In genomic region chr6:113037946-113038734, GRCm38 (mm10) we compare ENCODE assay signal across 8 mouse cellular contexts. TPM values are rescaled to one million over a fixed set of nuclear protein-coding genes. Genes with fewer than 3 reads are reported as not detected.
DNase-seq lines count a peak whose midpoint lies in the region; ATAC-seq lines count a peak whose summit lies in the region.

No protein-coding gene starts in this region.

- H3K36me3 ChIP-seq in hindbrain, embryonic 12.5 days = no peaks in the 10 kb centered on the region

- H3K9me3 ChIP-seq in hindbrain, embryonic 12.5 days (replicated peaks) = no peaks in the 10 kb centered on the region

- ATAC-seq in hindbrain, embryonic 12.5 days (ENCODE audit: low FRiP score) = 0 out of 2 replicates have a peak, but pooled peaks have one; percentile 50

- WGBS in hindbrain, embryonic 12.5 days = 9% methylated on average over 19 of the region's 19 CpGs

- DNase-seq in NIH3T3 (ENCODE audit: low read depth) = peak; percentile 89
- peak; percentile 73 to 74 for DNase-seq in cerebellum, postnatal 10 days
- DNase-seq in frontal cortex, adult 2 months (ENCODE audit: extremely low spot score in 1 of 2, low spot score in 1 of 2) = peak; percentile 41 to 84
- DNase-seq in layer of hippocampus, postnatal 10 days (ENCODE audit: low spot score in 2 of 2) = peak; percentile 67 to 78
- peak; percentile 74 for DNase-seq in lung, postnatal 14 days
- DNase-seq in ovary, postnatal 36 days (ENCODE audit: low spot score) = peak; percentile 56
- DNase-seq in urinary bladder, postnatal 14 days (ENCODE audit: low spot score) = peak; percentile 65

- peaks cover 9% of the 10 kb centered on the region for H3K4me1 ChIP-seq in hindbrain, embryonic 12.5 days

- H3K27me3 ChIP-seq in hindbrain, embryonic 12.5 days = no peaks in the 10 kb centered on the region

- peak overlapping the region; percentile 39 for H3K4me2 ChIP-seq in hindbrain, embryonic 12.5 days (replicated peaks)

- H3K27ac ChIP-seq in hindbrain, embryonic 12.5 days = 0 out of 2 replicates have a peak overlapping the region, but pooled peaks have one; percentile 50

- H3K4me3 ChIP-seq in hindbrain, embryonic 12.5 days = no peak overlapping the region

- peak overlapping the region; percentile 39; the same call in 1 of the 2 replicates for H3K9ac ChIP-seq in hindbrain, embryonic 12.5 days

RNA-seq across cellular contexts. Expression of gene Thumpd3, which starts 7.9 kb away (rescaled TPM):
- polyA plus RNA-seq in frontal cortex, adult 2 months (2012; rRNA removed) = 18.4 and 21.3 TPM in 2 replicates
- polyA plus RNA-seq in hindbrain, embryonic 12.5 days (2016; fragmentation: Nextera tagmentation; extraction: Ambion mirVana) = 56.6 and 63.3 TPM in 2 replicates
- 10 to 100 TPM; 38.5 to 41.6 TPM for total RNA-seq in layer of hippocampus, postnatal 10 days (2021)

RNA-seq across cellular contexts. Expression of gene Setd5, which starts 39.0 kb away (rescaled TPM):
- 54.5 and 62.1 TPM in 2 replicates for polyA plus RNA-seq in frontal cortex, adult 2 months (2012; rRNA removed)
- polyA plus RNA-seq in hindbrain, embryonic 12.5 days (2016; fragmentation: Nextera tagmentation; extraction: Ambion mirVana) = 67.1 and 74.1 TPM in 2 replicates
- 100 to 1,000 TPM; 130 TPM for total RNA-seq in layer of hippocampus, postnatal 10 days (2021)
